Mouse (Mus musculus) megakaryocyte, embryonic 14.5 days (primary cell): ENCODE data around the gene Tmem254b.
"Not testable (repeated sequence)": the region's sequence is repeated elsewhere in the genome, so short reads cannot be mapped to it uniquely, and the experiment has no call there.

Source experiments
- FLI1 ChIP-seq: IDR thresholded peaks from 2 replicates; pipeline ENCODE4 v1.6.1; 2012; ENCODE audit warnings: low read length, inconsistent platforms, mixed read lengths
- GATA1 ChIP-seq: IDR thresholded peaks from 3 replicates; pipeline ENCODE4 v1.6.1; 2012; ENCODE audit warnings: mixed read lengths, low read length, inconsistent platforms, borderline replicate concordance

- not testable (repeated sequence) for TF ChIP-seq GATA1, FLI1
Observed at GRCm38 (mm10) chr14:26197851-26198250, 9.0 kb downstream of the Tmem254b start.
